In the genomic region with DNA sequence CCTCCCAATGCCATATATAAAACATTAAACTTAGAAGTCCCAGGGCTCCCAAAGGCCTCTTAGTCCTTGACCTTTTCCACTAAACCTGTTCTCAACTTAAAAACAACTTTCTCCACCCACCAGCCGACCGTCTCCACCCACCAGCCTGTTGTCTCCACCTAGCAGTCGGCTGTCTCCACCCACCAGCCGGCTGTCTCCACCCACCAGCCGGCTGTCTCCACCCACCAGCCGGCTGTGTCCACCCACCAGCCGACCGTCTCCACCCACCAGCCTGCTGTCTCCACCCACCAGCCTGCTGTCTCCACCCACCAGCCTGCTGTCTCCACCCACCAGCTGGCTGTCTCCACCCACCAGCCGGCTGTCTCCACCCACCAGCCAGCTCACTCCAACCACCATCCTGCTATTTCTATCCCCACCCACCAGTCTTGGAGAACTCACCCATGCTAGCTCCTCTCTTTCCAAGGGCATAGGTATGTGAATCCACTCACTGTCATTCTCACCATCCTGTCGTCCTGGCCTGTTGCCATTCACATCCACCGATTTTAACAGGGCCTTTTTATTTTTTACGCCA, we compare ENCODE assay signal across 15 mouse cellular contexts. TPM values are rescaled to one million over a fixed set of nuclear protein-coding genes. Genes with fewer than 3 reads are reported as not detected.
A peak's percentile ranks its signal among the peaks of the same experiment; 100 is the strongest.
DNase-seq lines count a peak whose midpoint lies in the region; ATAC-seq and TF ChIP-seq lines count a peak whose summit lies in the region.
"Had no signal": no experiment of that assay in that cellular context is flagged by ENCODE, and none has a peak within 500 bp of the region (broad histone marks: within the 10 kb centered on the region; RNA-seq: fewer than 3 reads in every experiment).

No protein-coding gene starts in this region.

- no peak for TF ChIP-seq CTCF in MEL (IDR thresholded peaks at IDR 0.05 in 2 of 3, conservative IDR thresholded peaks at IDR 0.05 in 1 of 3; ENCODE audit: control insufficient read depth in 1 of 3, insufficient read depth in 1 of 3, low read depth in 2 of 3, low read length in 3 of 3, poor library complexity in 1 of 3, severe bottlenecking in 1 of 3)

- TF ChIP-seq POLR2A in MEL (IDR thresholded peaks at IDR 0.05; ENCODE audit: control insufficient read depth in 1 of 2, insufficient read depth in 1 of 2, low read depth in 1 of 2, low read length in 2 of 2, poor library complexity in 1 of 2) = no peak

- no peaks in the 10 kb centered on the region for H3K27me3 ChIP-seq in MEL (ENCODE audit: control insufficient read depth in 1 of 2, insufficient read depth in 2 of 2, low read length in 2 of 2)
- 0 out of 2 replicates have a peak, but pooled peaks cover 5% of the 10 kb centered on the region for H3K27me3 ChIP-seq in liver, embryonic 12.5 days (replicated peaks)
- no peaks in the 10 kb centered on the region for H3K27me3 ChIP-seq in forebrain, embryonic 13.5 days

- DNase-seq in layer of hippocampus, postnatal 10 days (ENCODE audit: low spot score in 2 of 2) = peak; percentile 26 to 41
- DNase-seq in layer of hippocampus, postnatal 25 days (ENCODE audit: extremely low spot score in 1 of 2, low spot score in 1 of 2) = no peak
- DNase-seq in 416B (ENCODE audit: low read depth) (peak; percentile 41), MEL (ENCODE audit: low read depth, low spot score) (peak; percentile 80)
- DNase-seq in thymus, postnatal 4 days = no peak
- no peak for DNase-seq in heart, adult 18-20 months

- H3K4me1 ChIP-seq in MEL (ENCODE audit: control insufficient read depth in 1 of 2, insufficient read depth in 2 of 2, low read length in 2 of 2) = peaks cover 0 to 10% of the 10 kb centered on the region in 2 experiments; a peak in 2 of 4 replicates
- peaks cover 14% of the 10 kb centered on the region for H3K4me1 ChIP-seq in liver, embryonic 12.5 days
- H3K4me1 ChIP-seq in forebrain, embryonic 13.5 days = no peaks in the 10 kb centered on the region
- H3K4me1 ChIP-seq: hindbrain, embryonic 10.5 days had no signal

- no peak for TF ChIP-seq EP300 in MEL (IDR thresholded peaks at IDR 0.05; ENCODE audit: low read depth in 1 of 2, low read length in 2 of 2)

- H3K27ac ChIP-seq in MEL (ENCODE audit: control insufficient read depth, low read depth, low read length) = no peak overlapping the region
- H3K27ac ChIP-seq in liver, embryonic 12.5 days = no peak overlapping the region
- H3K27ac ChIP-seq in forebrain, embryonic 13.5 days = no peak overlapping the region
- H3K27ac ChIP-seq: hindbrain, embryonic 10.5 days had no signal

- peaks cover 0 to 4% of the 10 kb centered on the region in 2 experiments; a peak in 2 of 4 replicates for H3K36me3 ChIP-seq in MEL (ENCODE audit: control insufficient read depth in 1 of 2, insufficient read depth in 2 of 2, low read length in 2 of 2)
- H3K36me3 ChIP-seq in liver, embryonic 12.5 days = no peaks in the 10 kb centered on the region
- H3K36me3 ChIP-seq in forebrain, embryonic 13.5 days (ENCODE audit: poor library complexity, severe bottlenecking) = no peaks in the 10 kb centered on the region
- H3K36me3 ChIP-seq: hindbrain, embryonic 10.5 days had no signal

- 49% methylated on average over 12 of the region's 12 CpGs for WGBS in liver, embryonic 12.5 days (ENCODE audit: insufficient replicate concordance)
- 75% methylated on average over 12 of the region's 12 CpGs for WGBS in forebrain, embryonic 13.5 days

- no peaks in the 10 kb centered on the region for H3K9me3 ChIP-seq in MEL (replicated peaks; ENCODE audit: insufficient read depth, low read length)
- H3K9me3 ChIP-seq in liver, embryonic 12.5 days (replicated peaks) = no peaks in the 10 kb centered on the region
- no peaks in the 10 kb centered on the region for H3K9me3 ChIP-seq in forebrain, embryonic 13.5 days (replicated peaks)
- H3K9me3 ChIP-seq: hindbrain, embryonic 10.5 days had no signal

- no peak overlapping the region for H3K9ac ChIP-seq in MEL (ENCODE audit: control insufficient read depth, low read depth, low read length, poor library complexity, severe bottlenecking)
- no peak overlapping the region for H3K9ac ChIP-seq in liver, embryonic 12.5 days
- no peak overlapping the region for H3K9ac ChIP-seq in forebrain, embryonic 13.5 days

- H3K79me2 ChIP-seq in MEL (ENCODE audit: control insufficient read depth, insufficient read depth, low read length, poor library complexity) = no peaks in the 10 kb centered on the region

- TF ChIP-seq RAD21 in MEL (IDR thresholded peaks at IDR 0.05; ENCODE audit: low read depth, low read length) = no peak

- no peak overlapping the region for H3K4me3 ChIP-seq in MEL (ENCODE audit: control insufficient read depth in 1 of 2, insufficient read depth in 1 of 2, low read depth in 2 of 2, low read length in 2 of 2)
- no peak overlapping the region for H3K4me3 ChIP-seq in liver, embryonic 12.5 days
- no peak overlapping the region for H3K4me3 ChIP-seq in forebrain, embryonic 13.5 days
- H3K4me3 ChIP-seq: erythroblast, embryonic 14.5 days; hindbrain, embryonic 10.5 days had no signal

- no peak overlapping the region for H3K4me2 ChIP-seq in liver, embryonic 12.5 days
- H3K4me2 ChIP-seq in forebrain, embryonic 13.5 days = no peak overlapping the region

- ATAC-seq in liver, embryonic 12.5 days = peak; percentile 54; the same call in 1 of the 2 replicates
- ATAC-seq in forebrain, embryonic 13.5 days = no peak
- ATAC-seq: intestine, postnatal 0 days had no signal

TF ChIP-seq in MEL, 35 proteins besides CTCF, POLR2A, EP300 and RAD21:
- peak; percentile 92; the same call in 1 of the 2 replicates for TF ChIP-seq UBTF (IDR thresholded peaks at IDR 0.05; ENCODE audit: borderline replicate concordance, insufficient read depth, low read depth, low read length)
- peak; percentile 35; the same call in 1 of the 2 replicates for TF ChIP-seq TCF12 (IDR thresholded peaks at IDR 0.05; ENCODE audit: low read depth, low read length)
- TF ChIP-seq USF2 (IDR thresholded peaks at IDR 0.05; ENCODE audit: borderline replicate concordance in 1 of 2, insufficient read depth in 1 of 2, low read depth in 1 of 2, low read length in 2 of 2) = no peak
- peak; percentile 51 for TF ChIP-seq CHD2 (IDR thresholded peaks at IDR 0.05; ENCODE audit: low read length)
TF ChIP-seq in MEL: peak in this region for 3.

RNA-seq across cellular contexts. Expression of gene Mettl7a3, which starts 10.6 kb away (rescaled TPM):
- total RNA-seq in layer of hippocampus, postnatal 10 days (2021) = not detected
- total RNA-seq in layer of hippocampus, postnatal 25 days (2021) = under 1 TPM; 0.23 to 0.32 TPM
- 0.12 and 0.13 TPM in 2 replicates for total RNA-seq in MEL (2012; rRNA removed)
- polyA plus RNA-seq in MEL (2012; ENCODE audit: insufficient read depth in 1 of 2, insufficient read length in 2 of 2, low read depth in 1 of 2, low replicate concordance in 2 of 2, missing spikeins in 1 of 2) = under 1 TPM in 1 of 2 experiments, not detected in 1; 0.70 TPM
- polyA plus RNA-seq in liver, embryonic 12.5 days (2016; fragmentation: Nextera tagmentation; extraction: Ambion mirVana) = not detected in 2 replicates
- under 1 TPM in 1 of 2 experiments, not detected in 1; 0.18 TPM for total RNA-seq in heart, adult 18-20 months (2021)
- polyA plus RNA-seq in forebrain, embryonic 13.5 days (2015; fragmentation: Nextera tagmentation; extraction: Ambion mirVana) = not detected in 2 replicates
- polyA plus RNA-seq: erythroblast, embryonic 14.5 days; hindbrain, embryonic 10.5 days; intestine, postnatal 0 days; stomach, embryonic 14.5 days had no signal

RNA-seq across cellular contexts. Expression of gene Mettl7a1, which starts 20.2 kb away (rescaled TPM):
- 10 to 100 TPM; 13.8 to 16.1 TPM for total RNA-seq in layer of hippocampus, postnatal 10 days (2021)
- 10 to 100 TPM; 31.0 to 35.0 TPM for total RNA-seq in layer of hippocampus, postnatal 25 days (2021)
- 17.3 and 28.9 TPM in 2 replicates for total RNA-seq in MEL (2012; rRNA removed)
- 10 to 100 TPM in 1 of 2 experiments, not detected in 1; 34.4 TPM for polyA plus RNA-seq in MEL (2012; ENCODE audit: insufficient read depth in 1 of 2, insufficient read length in 2 of 2, low read depth in 1 of 2, low replicate concordance in 2 of 2, missing spikeins in 1 of 2)
- polyA plus RNA-seq in liver, embryonic 12.5 days (2016; fragmentation: Nextera tagmentation; extraction: Ambion mirVana) = 4.4 and 5.4 TPM in 2 replicates
- total RNA-seq in heart, adult 18-20 months (2021) = 10 to 100 TPM; 46.0 to 60.5 TPM
- polyA plus RNA-seq in forebrain, embryonic 13.5 days (2015; fragmentation: Nextera tagmentation; extraction: Ambion mirVana) = 3.2 and 4.6 TPM in 2 replicates

RNA-seq across cellular contexts. Expression of gene Methig1, which starts 28.8 kb away (rescaled TPM):
- not detected for total RNA-seq in layer of hippocampus, postnatal 10 days (2021)
- total RNA-seq in layer of hippocampus, postnatal 25 days (2021) = not detected
- not detected in 2 replicates for total RNA-seq in MEL (2012; rRNA removed)
- not detected for polyA plus RNA-seq in MEL (2012; ENCODE audit: insufficient read depth in 1 of 2, insufficient read length in 2 of 2, low read depth in 1 of 2, low replicate concordance in 2 of 2, missing spikeins in 1 of 2)
- not detected in 2 replicates for polyA plus RNA-seq in liver, embryonic 12.5 days (2016; fragmentation: Nextera tagmentation; extraction: Ambion mirVana)
- not detected for total RNA-seq in heart, adult 18-20 months (2021)
- polyA plus RNA-seq in forebrain, embryonic 13.5 days (2015; fragmentation: Nextera tagmentation; extraction: Ambion mirVana) = not detected in 2 replicates
- total RNA-seq: layer of hippocampus, adult 18-20 months had no signal
- polyA plus RNA-seq: erythroblast, embryonic 14.5 days; intestine, postnatal 0 days; limb, embryonic 14.5 days had no signal

RNA-seq across cellular contexts. Expression of gene Mettl7a2, which starts 28.9 kb away (rescaled TPM):
- total RNA-seq in layer of hippocampus, postnatal 10 days (2021) = under 1 TPM in 1 of 2 experiments, not detected in 1; 0.39 TPM
- total RNA-seq in layer of hippocampus, postnatal 25 days (2021) = under 1 TPM; 0.31 to 0.79 TPM
- total RNA-seq in MEL (2012; rRNA removed) = not detected in 2 replicates
- not detected for polyA plus RNA-seq in MEL (2012; ENCODE audit: insufficient read depth in 1 of 2, insufficient read length in 2 of 2, low read depth in 1 of 2, low replicate concordance in 2 of 2, missing spikeins in 1 of 2)
- not detected in 2 replicates for polyA plus RNA-seq in liver, embryonic 12.5 days (2016; fragmentation: Nextera tagmentation; extraction: Ambion mirVana)
- total RNA-seq in heart, adult 18-20 months (2021) = 1 to 10 TPM; 1.1 to 1.5 TPM
- not detected in 2 replicates for polyA plus RNA-seq in forebrain, embryonic 13.5 days (2015; fragmentation: Nextera tagmentation; extraction: Ambion mirVana)
- polyA plus RNA-seq: erythroblast, embryonic 14.5 days; hindbrain, embryonic 10.5 days; intestine, postnatal 0 days; stomach, embryonic 14.5 days had no signal

RNA-seq across cellular contexts. Expression of gene Higd1c, which starts 40.2 kb away (rescaled TPM):
- total RNA-seq in layer of hippocampus, postnatal 10 days (2021) = not detected
- not detected for total RNA-seq in layer of hippocampus, postnatal 25 days (2021)
- total RNA-seq in MEL (2012; rRNA removed) = not detected in 2 replicates
- polyA plus RNA-seq in MEL (2012; ENCODE audit: insufficient read depth in 1 of 2, insufficient read length in 2 of 2, low read depth in 1 of 2, low replicate concordance in 2 of 2, missing spikeins in 1 of 2) = not detected
- not detected in 2 replicates for polyA plus RNA-seq in liver, embryonic 12.5 days (2016; fragmentation: Nextera tagmentation; extraction: Ambion mirVana)
- not detected for total RNA-seq in heart, adult 18-20 months (2021)
- polyA plus RNA-seq in forebrain, embryonic 13.5 days (2015; fragmentation: Nextera tagmentation; extraction: Ambion mirVana) = not detected in 2 replicates
- total RNA-seq: heart, adult 8-10 months; layer of hippocampus, adult 18-20 months had no signal
- polyA plus RNA-seq: erythroblast, embryonic 14.5 days; intestine, postnatal 0 days; limb, embryonic 14.5 days; stomach, embryonic 14.5 days had no signal

Comparison
In these comparisons a context has a peak if more than half of its experiments do, and no peak if none do; other contexts are left out.
1. DNase-seq: peak in layer of hippocampus, postnatal 10 days (2 of 2), 416B (single experiment) and MEL (single experiment); none in layer of hippocampus, postnatal 25 days (0 of 2), thymus, postnatal 4 days (single experiment) and heart, adult 18-20 months (0 of 2).